Mouse (Mus musculus): ENCODE measurements around the gene Mfsd7a. TPM values are rescaled to one million over a fixed set of nuclear protein-coding genes. Genes with fewer than 3 reads are reported as not detected.

The Mfsd7a gene
- polyA plus RNA-seq, 1 experiment, result not detected

DNA sequence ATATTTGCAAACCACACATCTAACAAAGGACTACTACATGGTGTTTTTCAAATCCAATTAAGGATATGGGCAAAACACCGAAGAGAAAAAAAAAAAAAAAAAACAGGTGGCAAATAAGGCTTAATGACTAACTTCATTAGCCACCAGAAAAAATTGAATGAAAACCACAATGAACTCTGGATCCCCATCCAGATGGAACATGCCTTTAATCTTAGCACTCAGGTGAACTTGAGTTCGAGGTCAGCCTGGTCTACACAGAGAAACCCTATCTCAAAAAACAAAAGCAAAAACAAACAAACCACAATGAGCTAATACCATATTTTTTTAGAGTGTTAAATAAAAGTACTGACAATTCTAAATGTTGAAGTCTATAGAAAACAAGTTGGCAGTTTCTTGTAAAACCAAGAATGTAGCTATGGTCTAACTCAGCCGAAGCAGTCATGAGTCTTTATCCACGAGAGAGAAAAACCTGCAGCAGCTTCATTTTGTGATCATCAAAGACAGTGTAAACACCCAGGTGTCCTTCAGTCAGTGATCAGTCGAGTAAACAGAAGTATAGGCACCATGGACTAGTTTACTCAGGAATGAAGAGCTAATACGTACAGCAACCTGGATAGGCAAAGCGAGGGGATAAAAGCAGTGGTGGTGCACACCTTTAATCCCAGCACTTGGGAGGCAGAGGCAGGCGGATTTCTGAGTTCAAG is 2.3 kb upstream of the Mfsd7a start:
- no peak for TF ChIP-seq GATA1 (IDR thresholded peaks at IDR 0.05; ENCODE audit: low read length)

- no peak for TF ChIP-seq GATA1 (IDR thresholded peaks at IDR 0.05; ENCODE audit: low read length)
These were observed 834 bp downstream of the Mfsd7a start for GRCm38 (mm10) chr5:108447857-108448256.

- TF ChIP-seq GATA1 (IDR thresholded peaks at IDR 0.05; ENCODE audit: low read length), result no peak
These were observed 1.7 kb downstream of the Mfsd7a start for GRCm38 (mm10) chr5:108446973-108447372.

GRCm38 (mm10) chr5:108436101-108436500 is 12.6 kb downstream of the Mfsd7a start:
- TF ChIP-seq GATA1 (IDR thresholded peaks at IDR 0.05; ENCODE audit: low read length), result no peak

DNA sequence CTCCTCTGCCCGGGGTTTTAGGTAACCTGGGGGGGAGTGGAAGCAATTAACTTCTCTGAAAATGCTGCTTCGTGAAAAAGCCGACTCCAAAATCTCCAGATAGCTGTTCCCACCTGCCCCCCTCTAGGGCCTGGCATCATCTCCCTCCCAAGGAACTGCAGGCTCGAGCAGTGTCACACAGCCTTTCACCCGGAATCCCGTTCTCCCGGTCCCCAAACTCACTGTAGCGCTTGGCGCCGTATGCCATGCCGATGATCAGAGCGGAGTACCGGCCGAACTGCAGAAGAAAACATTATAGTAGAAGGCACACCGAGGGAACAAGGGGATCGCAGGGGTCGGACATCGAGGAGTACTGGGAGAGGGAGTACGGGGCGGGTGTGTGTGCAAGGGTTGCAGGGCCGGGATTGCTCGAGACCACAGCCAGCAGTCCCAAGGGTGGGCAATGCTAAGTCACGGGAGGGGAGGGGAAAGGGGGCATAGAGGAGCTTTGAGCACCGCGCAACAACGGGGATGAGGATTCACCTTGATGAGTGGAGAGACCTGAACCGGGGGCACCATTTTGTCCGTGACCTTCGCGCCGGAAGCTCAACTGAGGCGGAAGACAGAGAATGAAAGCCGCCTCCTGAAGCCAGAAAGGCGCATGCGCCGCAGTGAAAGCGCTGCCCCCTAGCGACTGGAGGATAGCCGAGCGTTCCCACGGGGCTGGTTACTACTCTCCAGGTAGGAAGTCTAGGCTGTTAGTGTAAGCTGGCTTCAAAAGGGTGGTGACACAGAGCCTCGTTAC is 14.7 kb downstream of the Mfsd7a start, which contains the start of gene Atp5k:
Gene Atp5k, minus strand, starts transcription at position 645 of the 784 bp plus-strand sequence.
- TF ChIP-seq GATA1 (IDR thresholded peaks at IDR 0.05; ENCODE audit: low read length), result no peak

DNA sequence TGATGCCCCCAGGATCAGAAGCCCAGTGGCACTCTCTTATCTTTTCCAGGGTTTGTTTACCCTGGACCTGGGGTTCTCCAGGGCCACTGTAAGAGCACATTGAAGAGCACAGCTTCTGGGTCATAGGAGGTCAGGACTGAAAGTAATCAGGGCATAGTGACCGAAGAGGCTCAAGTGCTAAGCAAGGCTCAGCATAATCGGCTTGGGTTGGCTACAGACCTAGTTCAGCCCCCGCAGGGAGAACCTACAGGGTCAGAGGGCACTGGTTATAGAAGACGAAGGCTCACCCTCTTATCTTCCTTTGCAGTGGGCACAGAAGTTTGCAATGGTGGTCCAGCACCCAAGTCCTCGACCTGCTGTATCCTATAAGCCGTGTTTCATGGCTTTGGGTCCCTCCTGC is 17.5 kb downstream of the Mfsd7a start:
- no peak for TF ChIP-seq GATA1 (IDR thresholded peaks at IDR 0.05; ENCODE audit: low read length)

DNA sequence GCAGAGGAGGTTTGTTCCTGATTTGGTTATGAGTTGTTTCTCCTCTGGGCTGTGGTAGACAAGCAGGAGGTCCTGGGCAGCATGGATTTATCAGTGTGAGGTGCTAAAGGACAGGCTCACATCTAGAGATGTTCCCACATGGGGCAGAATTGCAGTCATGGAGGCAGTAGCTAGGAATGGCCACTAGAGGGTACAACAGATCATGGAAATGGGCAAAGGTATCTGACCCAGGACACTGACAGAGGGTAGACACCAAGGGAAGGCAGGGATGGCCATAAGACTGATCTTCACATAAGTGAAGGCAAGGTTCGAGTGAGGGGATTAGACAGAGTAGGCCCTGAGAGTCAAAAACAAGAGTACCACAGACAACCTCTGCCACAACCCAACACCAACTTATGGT is 21.5 kb downstream of the Mfsd7a start:
- TF ChIP-seq GATA1 (IDR thresholded peaks at IDR 0.05; ENCODE audit: low read length), result no peak

GRCm38 (mm10) chr5:108423427-108423826 is 25.3 kb downstream of the Mfsd7a start:
- no peak for TF ChIP-seq GATA1 (IDR thresholded peaks at IDR 0.05; ENCODE audit: low read length)

DNA sequence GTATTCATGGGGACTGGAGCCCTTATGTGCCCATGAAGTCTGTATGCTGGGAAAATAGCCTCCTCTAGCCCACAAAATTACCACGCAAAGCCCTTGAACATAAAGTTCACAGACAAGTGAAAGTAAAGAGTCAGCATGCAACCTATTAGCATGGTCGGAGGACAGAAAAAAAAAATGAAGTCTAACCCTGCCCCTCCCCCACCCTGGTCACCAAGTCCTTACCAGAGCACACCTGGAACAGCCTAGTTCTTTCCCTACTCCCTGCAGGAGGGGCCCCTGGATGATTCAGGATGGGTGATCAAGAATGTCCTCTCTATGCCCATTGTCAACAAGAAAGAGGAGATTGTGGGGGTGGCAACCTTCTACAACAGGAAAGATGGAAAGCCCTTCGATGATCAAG is 25.9 kb downstream of the Mfsd7a start:
- no peak for TF ChIP-seq GATA1 (IDR thresholded peaks at IDR 0.05; ENCODE audit: low read length)

DNA sequence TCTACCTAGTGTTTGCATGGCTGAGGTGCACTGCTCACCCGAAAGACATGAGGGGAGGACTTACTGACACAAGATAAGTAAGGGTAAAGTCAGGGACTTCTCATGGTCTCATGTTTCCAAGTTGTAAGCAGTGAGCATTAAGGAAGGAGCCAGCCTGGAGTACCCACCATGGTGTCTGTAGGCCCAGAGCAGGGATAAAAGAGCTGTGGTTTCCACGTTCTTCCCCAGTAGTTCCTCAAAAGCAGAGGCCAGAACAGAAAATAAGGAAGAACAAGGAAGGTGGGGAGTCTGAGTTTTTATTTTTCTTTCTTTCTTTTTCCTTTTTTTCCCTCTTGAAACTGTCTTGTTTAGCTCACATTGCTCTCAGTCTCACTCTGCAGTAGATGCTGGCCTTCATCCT is 34.0 kb downstream of the Mfsd7a start:
- TF ChIP-seq GATA1 (IDR thresholded peaks at IDR 0.05; ENCODE audit: low read length), result no peak

GRCm38 (mm10) chr5:108406977-108407376 is 41.7 kb downstream of the Mfsd7a start:
- TF ChIP-seq GATA1 (IDR thresholded peaks at IDR 0.05; ENCODE audit: low read length), result no peak

GRCm38 (mm10) chr5:108405460-108405859 is 43.2 kb downstream of the Mfsd7a start:
- no peak for TF ChIP-seq GATA1 (IDR thresholded peaks at IDR 0.05; ENCODE audit: low read length)

- TF ChIP-seq GATA1 (IDR thresholded peaks at IDR 0.05; ENCODE audit: low read length), result no peak
These were observed 45.2 kb downstream of the Mfsd7a start for GRCm38 (mm10) chr5:108403453-108403852.

Other genes with a start within 250 kb of the Mfsd7a start
- 41.2 and 49.1 TPM in 2 replicates for gene Dr1, start 180.0 kb downstream of the Mfsd7a start, polyA plus RNA-seq (2012)
- gene Pigg, start 136.3 kb downstream of the Mfsd7a start, polyA plus RNA-seq (2012), result 1.8 and 1.9 TPM in 2 replicates
- not detected in 2 replicates for gene Gm42517, start 81.0 kb downstream of the Mfsd7a start, polyA plus RNA-seq (2012)
- not detected in 2 replicates for gene Pde6b, start 60.5 kb downstream of the Mfsd7a start, polyA plus RNA-seq (2012)
- gene Atp5k, start 14.4 kb downstream of the Mfsd7a start, polyA plus RNA-seq (2012), result 63.0 and 83.7 TPM in 2 replicates
- 15.1 and 16.4 TPM in 2 replicates for gene Pcgf3, start 12.3 kb upstream of the Mfsd7a start, polyA plus RNA-seq (2012)
- 0.09 and 0.13 TPM in 2 replicates for gene Cplx1, start 101.1 kb upstream of the Mfsd7a start, polyA plus RNA-seq (2012)
- 65.6 and 99.4 TPM in 2 replicates for gene Gak, start 180.9 kb upstream of the Mfsd7a start, polyA plus RNA-seq (2012)
- gene Tmem175, start 180.9 kb upstream of the Mfsd7a start, polyA plus RNA-seq (2012), result 2.1 and 4.4 TPM in 2 replicates
- gene Idua, start 211.4 kb upstream of the Mfsd7a start, polyA plus RNA-seq (2012), result 7.2 and 7.4 TPM in 2 replicates
- gene Dgkq, start 220.8 kb upstream of the Mfsd7a start, polyA plus RNA-seq (2012), result 4.2 and 5.0 TPM in 2 replicates
- 0.89 and 1.4 TPM in 2 replicates for gene Slc26a1, start 226.7 kb upstream of the Mfsd7a start, polyA plus RNA-seq (2012)
- gene Fgfrl1, start 243.5 kb upstream of the Mfsd7a start, polyA plus RNA-seq (2012), result 13.3 and 14.9 TPM in 2 replicates